Mouse (Mus musculus): Measurements from ENCODE around the gene Ccdc159. TPM values are rescaled to one million over a fixed set of nuclear protein-coding genes. Genes with fewer than 3 reads are reported as not detected.

Gene Ccdc159
- total and polyA plus RNA-seq, 2 experiments from 2014 or later = 5.2 to 6.6 TPM

GRCm38 (mm10) chr9:21978398-21979128 is 51.3 kb downstream of the Ccdc159 start:
- H3K4me1 ChIP-seq (ENCODE audit: insufficient read depth, low read length) = no peaks in the 10 kb centered on the region
- no peak overlapping the region for H3K9ac ChIP-seq (replicated peaks; ENCODE audit: low read length, poor library complexity, severe bottlenecking)
- 93% methylated on average over 4 of the region's 4 CpGs for WGBS
- H3K4me2 ChIP-seq (ENCODE audit: low read depth, low read length, poor library complexity, severe bottlenecking) = no peak overlapping the region
- no peaks in the 10 kb centered on the region for H3K36me3 ChIP-seq (ENCODE audit: insufficient read depth, low read length)
- H3K27ac ChIP-seq (ENCODE audit: low read depth, low read length) = no peak overlapping the region
- no peaks in the 10 kb centered on the region for H3K27me3 ChIP-seq (ENCODE audit: insufficient read depth, low read length)
- no peak overlapping the region for H3K4me3 ChIP-seq (ENCODE audit: low read depth, low read length)
- H3K9me3 ChIP-seq (ENCODE audit: low read length) = no peaks in the 10 kb centered on the region
- ATAC-seq (ENCODE audit: low FRiP score) = no peak
- DNase-seq (ENCODE audit: low spot score) = no peak
- TF ChIP-seq CTCF (IDR thresholded peaks at IDR 0.05) = no peak

- no peak overlapping the region for H3K27ac ChIP-seq (ENCODE audit: low read depth, low read length)
- H3K4me1 ChIP-seq (ENCODE audit: insufficient read depth, low read length) = 0 out of 2 replicates have a peak, but pooled peaks cover 8% of the 10 kb centered on the region
- no peak for TF ChIP-seq CTCF (IDR thresholded peaks at IDR 0.05)
- no peaks in the 10 kb centered on the region for H3K36me3 ChIP-seq (ENCODE audit: insufficient read depth, low read length)
- WGBS = 3% methylated on average over 3 of the region's 3 CpGs
- DNase-seq (ENCODE audit: low spot score) (no peak), ATAC-seq (ENCODE audit: low FRiP score) (no peak)
- H3K4me3 ChIP-seq (ENCODE audit: low read depth, low read length) = no peak overlapping the region
- H3K27me3 ChIP-seq (ENCODE audit: insufficient read depth, low read length) = peaks cover 16% of the 10 kb centered on the region
- no peak overlapping the region for H3K4me2 ChIP-seq (ENCODE audit: low read depth, low read length, poor library complexity, severe bottlenecking)
- H3K9me3 ChIP-seq (ENCODE audit: low read length) = no peaks in the 10 kb centered on the region
- H3K9ac ChIP-seq (replicated peaks; ENCODE audit: low read length, poor library complexity, severe bottlenecking) = no peak overlapping the region
Measured at GRCm38 (mm10) chr9:21983911-21984310, 56.6 kb downstream of the Ccdc159 start.

Other genes starting within 250 kb of the Ccdc159 start
- gene Ldlr, start 204.0 kb upstream of the Ccdc159 start, total RNA-seq (2014; rRNA removed) = 16.7 and 27.7 TPM in 2 replicates
- 9.6 and 10.3 TPM in 2 replicates for gene Ldlr, start 204.0 kb upstream of the Ccdc159 start, polyA plus RNA-seq (2015; fragmentation: Nextera tagmentation; extraction: Ambion mirVana)
- 5.5 and 6.6 TPM in 2 replicates for gene Spc24, start 167.2 kb upstream of the Ccdc159 start, total RNA-seq (2014; rRNA removed)
- gene Spc24, start 167.2 kb upstream of the Ccdc159 start, polyA plus RNA-seq (2015; fragmentation: Nextera tagmentation; extraction: Ambion mirVana) = 6.3 and 8.2 TPM in 2 replicates
- gene Kank2, start 128.7 kb upstream of the Ccdc159 start, total RNA-seq (2014; rRNA removed) = 14.9 and 15.2 TPM in 2 replicates
- gene Kank2, start 128.7 kb upstream of the Ccdc159 start, polyA plus RNA-seq (2015; fragmentation: Nextera tagmentation; extraction: Ambion mirVana) = 2.9 TPM in 2 replicates
- not detected in 2 replicates for gene Angptl8, start 92.0 kb upstream of the Ccdc159 start, total RNA-seq (2014; rRNA removed)
- gene Angptl8, start 92.0 kb upstream of the Ccdc159 start, polyA plus RNA-seq (2015; fragmentation: Nextera tagmentation; extraction: Ambion mirVana) = 0.20 and 0.48 TPM in 2 replicates
- 18.0 and 18.8 TPM in 2 replicates for gene Dock6, start 74.8 kb upstream of the Ccdc159 start, total RNA-seq (2014; rRNA removed)
- gene Dock6, start 74.8 kb upstream of the Ccdc159 start, polyA plus RNA-seq (2015; fragmentation: Nextera tagmentation; extraction: Ambion mirVana) = 10.3 and 11.3 TPM in 2 replicates
- gene Rab3d, start 9.3 kb upstream of the Ccdc159 start, total RNA-seq (2014; rRNA removed) = 15.9 and 26.0 TPM in 2 replicates
- gene Rab3d, start 9.3 kb upstream of the Ccdc159 start, polyA plus RNA-seq (2015; fragmentation: Nextera tagmentation; extraction: Ambion mirVana) = 17.4 and 18.1 TPM in 2 replicates
- 32.1 and 50.9 TPM in 2 replicates for gene Tmem205, start 85 bp downstream of the Ccdc159 start, total RNA-seq (2014; rRNA removed)
- gene Tmem205, start 85 bp downstream of the Ccdc159 start, polyA plus RNA-seq (2015; fragmentation: Nextera tagmentation; extraction: Ambion mirVana) = 44.2 and 50.1 TPM in 2 replicates
- 129 and 165 TPM in 2 replicates for gene Plppr2, start 9.6 kb downstream of the Ccdc159 start, total RNA-seq (2014; rRNA removed)
- 129 and 136 TPM in 2 replicates for gene Plppr2, start 9.6 kb downstream of the Ccdc159 start, polyA plus RNA-seq (2015; fragmentation: Nextera tagmentation; extraction: Ambion mirVana)
- gene Swsap1, start 28.3 kb downstream of the Ccdc159 start, total RNA-seq (2014; rRNA removed) = 33.7 and 38.6 TPM in 2 replicates
- gene Swsap1, start 28.3 kb downstream of the Ccdc159 start, polyA plus RNA-seq (2015; fragmentation: Nextera tagmentation; extraction: Ambion mirVana) = 7.1 and 8.0 TPM in 2 replicates
- gene Epor, start 36.0 kb downstream of the Ccdc159 start, total RNA-seq (2014; rRNA removed) = 2.7 TPM in 1 of 2 replicates, not detected in the other
- 1.7 and 1.9 TPM in 2 replicates for gene Epor, start 36.0 kb downstream of the Ccdc159 start, polyA plus RNA-seq (2015; fragmentation: Nextera tagmentation; extraction: Ambion mirVana)
- 0.76 and 2.8 TPM in 2 replicates for gene Rgl3, start 62.0 kb downstream of the Ccdc159 start, total RNA-seq (2014; rRNA removed)
- gene Rgl3, start 62.0 kb downstream of the Ccdc159 start, polyA plus RNA-seq (2015; fragmentation: Nextera tagmentation; extraction: Ambion mirVana) = 0.85 and 1.1 TPM in 2 replicates
- gene Ccdc151, start 75.2 kb downstream of the Ccdc159 start, total RNA-seq (2014; rRNA removed) = 4.3 and 5.8 TPM in 2 replicates
- 5.0 and 5.1 TPM in 2 replicates for gene Ccdc151, start 75.2 kb downstream of the Ccdc159 start, polyA plus RNA-seq (2015; fragmentation: Nextera tagmentation; extraction: Ambion mirVana)
- 71.9 and 85.8 TPM in 2 replicates for gene Prkcsh, start 75.3 kb downstream of the Ccdc159 start, total RNA-seq (2014; rRNA removed)
- gene Prkcsh, start 75.3 kb downstream of the Ccdc159 start, polyA plus RNA-seq (2015; fragmentation: Nextera tagmentation; extraction: Ambion mirVana) = 62.8 and 64.9 TPM in 2 replicates
- 215 and 239 TPM in 2 replicates for gene Elavl3, start 124.6 kb downstream of the Ccdc159 start, total RNA-seq (2014; rRNA removed)
- gene Elavl3, start 124.6 kb downstream of the Ccdc159 start, polyA plus RNA-seq (2015; fragmentation: Nextera tagmentation; extraction: Ambion mirVana) = 75.2 and 78.7 TPM in 2 replicates
- 4.1 TPM in 1 of 2 replicates, not detected in the other for gene Gm49318, start 143.8 kb downstream of the Ccdc159 start, total RNA-seq (2014; rRNA removed)
- gene Gm49318, start 143.8 kb downstream of the Ccdc159 start, polyA plus RNA-seq (2015; fragmentation: Nextera tagmentation; extraction: Ambion mirVana) = 0.25 and 0.36 TPM in 2 replicates
- 30.0 and 33.1 TPM in 2 replicates for gene Zfp653, start 143.9 kb downstream of the Ccdc159 start, total RNA-seq (2014; rRNA removed)
- 14.2 and 15.1 TPM in 2 replicates for gene Zfp653, start 143.9 kb downstream of the Ccdc159 start, polyA plus RNA-seq (2015; fragmentation: Nextera tagmentation; extraction: Ambion mirVana)
- 49.6 and 56.3 TPM in 2 replicates for gene Ecsit, start 158.0 kb downstream of the Ccdc159 start, total RNA-seq (2014; rRNA removed)
- gene Ecsit, start 158.0 kb downstream of the Ccdc159 start, polyA plus RNA-seq (2015; fragmentation: Nextera tagmentation; extraction: Ambion mirVana) = 55.0 and 57.2 TPM in 2 replicates
- gene Cnn1, start 171.7 kb downstream of the Ccdc159 start, total RNA-seq (2014; rRNA removed) = 1.2 and 1.3 TPM in 2 replicates
- 0.77 and 0.92 TPM in 2 replicates for gene Cnn1, start 171.7 kb downstream of the Ccdc159 start, polyA plus RNA-seq (2015; fragmentation: Nextera tagmentation; extraction: Ambion mirVana)
- gene Elof1, start 189.7 kb downstream of the Ccdc159 start, total RNA-seq (2014; rRNA removed) = 129 and 132 TPM in 2 replicates
- gene Elof1, start 189.7 kb downstream of the Ccdc159 start, polyA plus RNA-seq (2015; fragmentation: Nextera tagmentation; extraction: Ambion mirVana) = 161 and 178 TPM in 2 replicates
- gene Acp5, start 208.2 kb downstream of the Ccdc159 start, total RNA-seq (2014; rRNA removed) = 1.0 and 2.9 TPM in 2 replicates
- 0.47 and 0.79 TPM in 2 replicates for gene Acp5, start 208.2 kb downstream of the Ccdc159 start, polyA plus RNA-seq (2015; fragmentation: Nextera tagmentation; extraction: Ambion mirVana)
- gene Pigyl, start 229.4 kb downstream of the Ccdc159 start, total RNA-seq (2014; rRNA removed) = 27.0 and 40.8 TPM in 2 replicates
- 120 and 122 TPM in 2 replicates for gene Pigyl, start 229.4 kb downstream of the Ccdc159 start, polyA plus RNA-seq (2015; fragmentation: Nextera tagmentation; extraction: Ambion mirVana)

All from midbrain, postnatal 0 days (tissue).